Mouse (Mus musculus) midbrain, embryonic 11.5 days (tissue): Measurements from ENCODE around the gene Fam43b. TPM values are rescaled to one million over a fixed set of nuclear protein-coding genes. Genes with fewer than 3 reads are reported as not detected.

Experiments used
- ATAC-seq: fragments of 200-750 bp; cut with Nextera tagmentation; 2 replicates; pipeline ENCODE4 v1.8.0; 2017; ENCODE audit warnings: moderate TSS enrichment, moderate library complexity; ENCODE audit not compliant: low FRiP score
- DNase-seq: peaks from one replicate; pipeline ENCODE4 v3.0.0; 2015; ENCODE audit warnings: low spot score; ENCODE audit errors: missing footprints
- H3K27ac ChIP-seq: fragments of 300-500 bp; sonication (generic); 2 replicates; pipeline ENCODE4 v1.5.1; 2014; ENCODE audit warnings: low read depth, low read length
- H3K27me3 ChIP-seq: fragments of 300-500 bp; sonication (generic); 2 replicates; pipeline ENCODE4 v1.6.1; 2014; ENCODE audit warnings: mild to moderate bottlenecking, low read length, moderate library complexity, mixed read lengths; ENCODE audit not compliant: control insufficient read depth, insufficient read depth
- H3K36me3 ChIP-seq: fragments of 300-500 bp; sonication (generic); 2 replicates; pipeline ENCODE4 v1.6.1; 2014; ENCODE audit warnings: mild to moderate bottlenecking, low read length, moderate library complexity, mixed read lengths; ENCODE audit not compliant: control insufficient read depth, insufficient read depth
- H3K4me1 ChIP-seq: fragments of 300-500 bp; sonication (generic); 2 replicates; pipeline ENCODE4 v1.6.1; 2014; ENCODE audit warnings: low read length; ENCODE audit not compliant: control insufficient read depth, insufficient read depth
- H3K4me2 ChIP-seq: fragments of 300-500 bp; sonication (generic); 2 replicates; pipeline ENCODE4 v1.6.1; 2014; ENCODE audit warnings: mild to moderate bottlenecking, moderate library complexity
- H3K4me3 ChIP-seq: fragments of 300-500 bp; sonication (generic); 2 replicates; pipeline ENCODE4 v1.5.1; 2014; ENCODE audit warnings: low read depth, low read length
- H3K9ac ChIP-seq: fragments of 300-500 bp; sonication (generic); 2 replicates; pipeline ENCODE4 v1.6.1; 2014; ENCODE audit warnings: low read length
- H3K9me3 ChIP-seq: fragments of 300-500 bp; sonication (generic); 2 replicates; pipeline ENCODE4 v1.6.1; 2016; ENCODE audit warnings: low read length; ENCODE audit not compliant: control insufficient read depth
- WGBS: fragments of 180-500 bp; shearing (Covaris S2); extraction: QIAGEN DNeasy Blood & Tissue Kit; methylation state at CpG from one replicate; pipeline ENCODE4 v1.1.7; 2014; 5-methylcytosine and 5-hydroxymethylcytosine counted together
- polyA plus RNA-seq: library from polyadenylated mRNA; unstranded; fragments of >200 nt; fragmentation: Nextera tagmentation; extraction: Ambion mirVana; gene quantifications from 2 replicates; pipeline ENCODE4 v1.2.1, GENCODE M21; 2014

Gene Fam43b
- polyA plus RNA-seq, 1 experiment from 2014 or later = 0.14 TPM

GRCm38 (mm10) chr4:138425028-138425427 is 28.7 kb upstream of the Fam43b start:
- Histone ChIP-seq H3K9ac (no peak overlapping the region), H3K27ac (no peak overlapping the region), H3K4me1 (no peaks in the 10 kb centered on the region), H3K9me3 (no peaks in the 10 kb centered on the region), H3K36me3 (no peaks in the 10 kb centered on the region), H3K27me3 (no peaks in the 10 kb centered on the region), H3K4me2 (no peak overlapping the region), H3K4me3 (no peak overlapping the region)
- DNase-seq = no peak
- ATAC-seq = no peak
- WGBS = 82% methylated on average over 6 of the region's 6 CpGs

- ATAC-seq = no peak
- H3K27ac ChIP-seq = no peak overlapping the region
- H3K4me1 ChIP-seq = no peaks in the 10 kb centered on the region
- H3K9ac ChIP-seq = no peak overlapping the region
- H3K36me3 ChIP-seq = no peaks in the 10 kb centered on the region
- no peak for DNase-seq
- WGBS = 58% methylated on average over 11 of the region's 11 CpGs
- H3K27me3 ChIP-seq = no peaks in the 10 kb centered on the region
- H3K9me3 ChIP-seq = no peaks in the 10 kb centered on the region
- H3K4me2 ChIP-seq = no peak overlapping the region
- H3K4me3 ChIP-seq = no peak overlapping the region
Measured at GRCm38 (mm10) chr4:138418340-138418957, 22.1 kb upstream of the Fam43b start.

- 84% methylated on average over 4 of the region's 4 CpGs for WGBS
- Histone ChIP-seq H3K4me1 (no peaks in the 10 kb centered on the region), H3K27me3 (no peaks in the 10 kb centered on the region), H3K27ac (no peak overlapping the region), H3K9ac (no peak overlapping the region), H3K4me2 (no peak overlapping the region), H3K9me3 (no peaks in the 10 kb centered on the region), H3K36me3 (no peaks in the 10 kb centered on the region), H3K4me3 (no peak overlapping the region)
- DNase-seq (no peak), ATAC-seq (no peak)
Measured at GRCm38 (mm10) chr4:138417882-138418281, 21.6 kb upstream of the Fam43b start.

- Histone ChIP-seq H3K9me3 (no peaks in the 10 kb centered on the region), H3K4me3 (no peak overlapping the region), H3K4me1 (no peaks in the 10 kb centered on the region), H3K27ac (no peak overlapping the region), H3K27me3 (no peaks in the 10 kb centered on the region), H3K36me3 (no peaks in the 10 kb centered on the region), H3K4me2 (no peak overlapping the region), H3K9ac (no peak overlapping the region)
- 51% methylated on average over 5 of the region's 5 CpGs for WGBS
- DNase-seq (no peak), ATAC-seq (no peak)
Measured at GRCm38 (mm10) chr4:138416414-138416813, 20.1 kb upstream of the Fam43b start.

- Histone ChIP-seq H3K4me1 (no peaks in the 10 kb centered on the region), H3K27ac (no peak overlapping the region), H3K27me3 (no peaks in the 10 kb centered on the region), H3K4me3 (no peak overlapping the region), H3K36me3 (no peaks in the 10 kb centered on the region), H3K9me3 (no peaks in the 10 kb centered on the region), H3K4me2 (no peak overlapping the region), H3K9ac (no peak overlapping the region)
- no peak for ATAC-seq
- DNase-seq = no peak
- 80% methylated on average over 3 of the region's 3 CpGs for WGBS
Measured at GRCm38 (mm10) chr4:138415991-138416390, 19.7 kb upstream of the Fam43b start.

- H3K9ac ChIP-seq = no peak overlapping the region
- WGBS = 27% methylated on average over 6 of the region's 6 CpGs
- no peaks in the 10 kb centered on the region for H3K4me1 ChIP-seq
- no peaks in the 10 kb centered on the region for H3K27me3 ChIP-seq
- H3K4me2 ChIP-seq = no peak overlapping the region
- no peak overlapping the region for H3K27ac ChIP-seq
- H3K36me3 ChIP-seq = no peaks in the 10 kb centered on the region
- DNase-seq = no peak
- ATAC-seq = no peak
- H3K4me3 ChIP-seq = no peak overlapping the region
- no peaks in the 10 kb centered on the region for H3K9me3 ChIP-seq
Measured at GRCm38 (mm10) chr4:138414725-138415124, 18.4 kb upstream of the Fam43b start.

GRCm38 (mm10) chr4:138411504-138412121 is 15.3 kb upstream of the Fam43b start:
- 53% methylated on average over 7 of the region's 7 CpGs for WGBS
- Histone ChIP-seq H3K27ac (no peak overlapping the region), H3K36me3 (no peaks in the 10 kb centered on the region), H3K9ac (no peak overlapping the region), H3K4me2 (no peak overlapping the region), H3K4me3 (no peak overlapping the region), H3K9me3 (no peaks in the 10 kb centered on the region), H3K4me1 (no peaks in the 10 kb centered on the region), H3K27me3 (no peaks in the 10 kb centered on the region)
- no peak for ATAC-seq
- DNase-seq = peak; percentile 62

GRCm38 (mm10) chr4:138411011-138411410 is 14.7 kb upstream of the Fam43b start:
- no peak for ATAC-seq
- no peaks in the 10 kb centered on the region for H3K4me1 ChIP-seq
- no peak overlapping the region for H3K27ac ChIP-seq
- H3K4me2 ChIP-seq = no peak overlapping the region
- no peaks in the 10 kb centered on the region for H3K27me3 ChIP-seq
- 9% methylated on average over 5 of the region's 5 CpGs for WGBS
- H3K4me3 ChIP-seq = no peak overlapping the region
- H3K36me3 ChIP-seq = no peaks in the 10 kb centered on the region
- no peak for DNase-seq
- no peak overlapping the region for H3K9ac ChIP-seq
- no peaks in the 10 kb centered on the region for H3K9me3 ChIP-seq

- no peaks in the 10 kb centered on the region for H3K4me1 ChIP-seq
- no peaks in the 10 kb centered on the region for H3K9me3 ChIP-seq
- H3K27ac ChIP-seq = no peak overlapping the region
- no peak overlapping the region for H3K4me2 ChIP-seq
- no peak overlapping the region for H3K9ac ChIP-seq
- WGBS = 88% methylated on average over 12 of the region's 13 CpGs
- no peaks in the 10 kb centered on the region for H3K36me3 ChIP-seq
- no peaks in the 10 kb centered on the region for H3K27me3 ChIP-seq
- H3K4me3 ChIP-seq = no peak overlapping the region
- no peak for ATAC-seq
- DNase-seq = peak; percentile 19
Measured at GRCm38 (mm10) chr4:138407479-138408194, 11.3 kb upstream of the Fam43b start.
